Mouse (Mus musculus) lung, postnatal 4 days (tissue): ENCODE measurements around the gene Gli1.

Source experiments
- DNase-seq, 2 experiments: peaks; one replicate each; pipeline ENCODE4 v3.0.0; 2021

The Gli1 gene

GRCm38 (mm10) chr10:127290930-127291880 lies 50.6 kb downstream of the Gli1 start:
- DNase-seq, result peak; percentile 70 to 74

GRCm38 (mm10) chr10:127290307-127290929 lies 51.4 kb downstream of the Gli1 start:
- DNase-seq, result peak; percentile 100

GRCm38 (mm10) chr10:127289573-127290191 lies 52.1 kb downstream of the Gli1 start:
- peak; percentile 64 to 65 for DNase-seq

GRCm38 (mm10) chr10:127288800-127289572 lies 52.8 kb downstream of the Gli1 start, which contains the start of gene Mbd6:
Gene Mbd6 (minus strand): TSS chr10:127289018.
- DNase-seq, result peak; percentile 91 to 95

- DNase-seq, result peak; percentile 73 to 74
These were observed 53.4 kb downstream of the Gli1 start for GRCm38 (mm10) chr10:127288328-127288799.

- no peak for DNase-seq
These were observed 53.9 kb downstream of the Gli1 start for GRCm38 (mm10) chr10:127287936-127288293.

- DNase-seq, result no peak
These were observed 54.4 kb downstream of the Gli1 start for GRCm38 (mm10) chr10:127287271-127287935.

GRCm38 (mm10) chr10:127286730-127287129 lies 55.0 kb downstream of the Gli1 start:
- DNase-seq, result no peak

GRCm38 (mm10) chr10:127286194-127286593 lies 55.6 kb downstream of the Gli1 start:
- DNase-seq, result no peak

GRCm38 (mm10) chr10:127285644-127286043 lies 56.1 kb downstream of the Gli1 start:
- no peak for DNase-seq

- DNase-seq, result no peak
These were observed 56.9 kb downstream of the Gli1 start for GRCm38 (mm10) chr10:127284724-127285500.

- no peak for DNase-seq
These were observed 57.6 kb downstream of the Gli1 start for GRCm38 (mm10) chr10:127284105-127284622.

- no peak for DNase-seq
These were observed 59.1 kb downstream of the Gli1 start for GRCm38 (mm10) chr10:127282620-127283215.

- DNase-seq, result no peak
These were observed 60.5 kb downstream of the Gli1 start for GRCm38 (mm10) chr10:127281316-127281715.
